Mouse (Mus musculus) small intestine, adult 2 months (tissue): ENCODE measurements around the gene Tnxb. TPM values are rescaled to one million over a fixed set of nuclear protein-coding genes. Genes with fewer than 3 reads are reported as not detected.

ENCODE experiments used
- H3K27ac ChIP-seq: fragments of 200-500 bp; 2 replicates; pipeline ENCODE4 v1.5.1; 2012; ENCODE audit warnings: low read depth, low read length, control low read depth, inconsistent platforms; ENCODE audit not compliant: insufficient read depth
- H3K27me3 ChIP-seq: fragments of 200-500 bp; 2 replicates; pipeline ENCODE4 v1.6.1; 2012; ENCODE audit warnings: mild to moderate bottlenecking, moderate library complexity, low read length, inconsistent platforms; ENCODE audit not compliant: control insufficient read depth, insufficient read depth
- H3K36me3 ChIP-seq: fragments of 200-500 bp; 2 replicates; pipeline ENCODE4 v1.6.1; 2012; ENCODE audit warnings: mild to moderate bottlenecking, low read length, control low read depth, inconsistent platforms; ENCODE audit not compliant: control insufficient read depth, insufficient read depth
- H3K4me1 ChIP-seq: fragments of 200-500 bp; 2 replicates; pipeline ENCODE4 v1.6.1; 2012; ENCODE audit warnings: low read length, inconsistent platforms, mixed read lengths; ENCODE audit not compliant: control insufficient read depth, insufficient read depth, insufficient read length
- H3K4me3 ChIP-seq: fragments of 200-500 bp; 2 replicates; pipeline ENCODE4 v1.5.1; 2012; ENCODE audit warnings: low read depth, mild to moderate bottlenecking, control low read depth, inconsistent platforms, low read length, moderate library complexity
- CTCF ChIP-seq: fragments of 200-500 bp; IDR thresholded peaks from 2 replicates; pipeline ENCODE4 v1.5.1; 2012; ENCODE audit warnings: low read depth, mild to moderate bottlenecking, control low read depth, inconsistent platforms, low read length, moderate library complexity, mixed read lengths; ENCODE audit not compliant: insufficient replicate concordance, insufficient read length; ENCODE audit errors: extremely low read depth
- POLR2A ChIP-seq: fragments of 200-500 bp; IDR thresholded peaks from 2 replicates; pipeline ENCODE4 v1.6.1; 2012; ENCODE audit warnings: low read depth, mild to moderate bottlenecking, control low read depth, inconsistent platforms, low read length, moderate library complexity
- WGBS: fragments of 180-500 bp; shearing (Covaris S2); methylation state at CpG from one replicate; pipeline ENCODE4 v1.1.7; 2018; 5-methylcytosine and 5-hydroxymethylcytosine counted together
- polyA plus RNA-seq: library from polyadenylated mRNA; depleted of rRNA; stranded (reverse); fragments of >200 nt; gene quantifications from 2 replicates; pipeline ENCODE4 v1.2.3, GENCODE M21; 2012

Tnxb gene
- polyA plus RNA-seq, 1 experiment = 12.5 TPM

DNA sequence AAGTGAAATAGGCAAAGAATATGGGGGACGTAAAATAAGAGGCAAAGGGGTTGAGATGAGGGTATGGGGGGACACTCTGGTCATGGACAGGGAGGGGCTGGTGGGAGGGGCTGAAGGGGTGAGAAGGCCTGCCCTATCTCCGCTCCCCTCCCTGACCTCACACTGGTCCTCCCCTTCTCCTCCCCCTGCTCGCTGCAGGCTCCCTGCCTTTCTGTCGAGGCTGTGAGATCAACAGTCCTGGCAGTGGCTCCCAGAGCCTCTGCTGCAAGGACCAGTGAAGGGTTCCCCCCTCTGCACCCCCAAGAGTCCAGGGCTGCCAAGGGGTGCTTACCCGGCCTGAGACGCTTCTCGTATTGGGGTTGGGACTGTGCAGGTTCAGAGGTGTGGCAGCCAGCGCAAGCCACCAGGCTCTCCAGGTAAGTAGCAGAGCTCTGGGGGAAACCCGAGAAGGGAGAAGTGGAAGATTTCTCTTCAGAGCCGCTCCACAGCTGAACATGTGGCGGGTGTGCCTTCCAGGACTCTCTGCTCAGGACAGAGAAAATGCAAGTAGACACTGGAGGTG is 10.0 kb upstream of the Tnxb start:
- Histone ChIP-seq H3K36me3 (no peaks in the 10 kb centered on the region), H3K27ac (peak overlapping the region; percentile 66), H3K4me3 (peak overlapping the region; percentile 57), H3K27me3 (peaks cover 6% of the 10 kb centered on the region; the same call in 1 of the 2 replicates), H3K4me1 (peaks cover 14% of the 10 kb centered on the region)
- no peak for TF ChIP-seq CTCF
- TF ChIP-seq POLR2A = peak; percentile 26; the same call in 1 of the 2 replicates
- WGBS = 21% methylated on average over 11 of the region's 11 CpGs

GRCm38 (mm10) chr17:34661121-34661591 is 9.2 kb upstream of the Tnxb start:
- 2% methylated on average over 19 of the region's 19 CpGs for WGBS
- TF ChIP-seq POLR2A = no peak
- no peak for TF ChIP-seq CTCF
- Histone ChIP-seq H3K27me3 (peaks cover 6% of the 10 kb centered on the region; the same call in 1 of the 2 replicates), H3K4me3 (peak overlapping the region; percentile 57), H3K4me1 (peaks cover 13% of the 10 kb centered on the region), H3K27ac (peak overlapping the region; percentile 66), H3K36me3 (no peaks in the 10 kb centered on the region)

DNA sequence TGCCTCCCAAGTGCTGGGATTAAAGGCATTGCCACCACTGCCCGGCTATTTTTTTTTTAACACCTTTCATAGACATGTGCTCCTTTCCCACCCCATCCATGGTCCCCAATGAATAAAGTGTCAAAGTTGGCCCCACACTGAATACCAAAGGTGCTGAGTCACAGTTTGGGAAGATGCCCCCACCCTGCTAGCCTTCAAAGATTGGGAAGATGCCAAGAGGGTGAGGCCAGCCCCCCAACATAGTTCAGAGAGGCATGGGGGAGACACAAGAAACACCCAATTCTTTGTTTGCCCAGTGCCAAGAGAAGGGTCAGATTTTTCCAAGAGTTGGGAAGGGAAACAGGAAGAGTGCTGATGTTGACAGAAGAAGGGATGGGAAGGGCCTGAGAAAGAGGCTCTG is 7.9 kb upstream of the Tnxb start:
- H3K27me3 ChIP-seq = peaks cover 6% of the 10 kb centered on the region; the same call in 1 of the 2 replicates
- 88% methylated on average over 1 of the region's 1 CpGs for WGBS
- no peaks in the 10 kb centered on the region for H3K36me3 ChIP-seq
- peaks cover 10% of the 10 kb centered on the region for H3K4me1 ChIP-seq
- H3K27ac ChIP-seq = no peak overlapping the region
- TF ChIP-seq CTCF (no peak), POLR2A (no peak)
- no peak overlapping the region for H3K4me3 ChIP-seq

- no peak for TF ChIP-seq POLR2A
- no peak for TF ChIP-seq CTCF
- H3K27ac ChIP-seq = no peak overlapping the region
- no peak overlapping the region for H3K4me3 ChIP-seq
- WGBS = 88% methylated on average over 8 of the region's 8 CpGs
- H3K27me3 ChIP-seq = peaks cover 6% of the 10 kb centered on the region; the same call in 1 of the 2 replicates
- no peaks in the 10 kb centered on the region for H3K36me3 ChIP-seq
- peaks cover 10% of the 10 kb centered on the region for H3K4me1 ChIP-seq
Measured at GRCm38 (mm10) chr17:34662978-34663377, 7.4 kb upstream of the Tnxb start.

DNA sequence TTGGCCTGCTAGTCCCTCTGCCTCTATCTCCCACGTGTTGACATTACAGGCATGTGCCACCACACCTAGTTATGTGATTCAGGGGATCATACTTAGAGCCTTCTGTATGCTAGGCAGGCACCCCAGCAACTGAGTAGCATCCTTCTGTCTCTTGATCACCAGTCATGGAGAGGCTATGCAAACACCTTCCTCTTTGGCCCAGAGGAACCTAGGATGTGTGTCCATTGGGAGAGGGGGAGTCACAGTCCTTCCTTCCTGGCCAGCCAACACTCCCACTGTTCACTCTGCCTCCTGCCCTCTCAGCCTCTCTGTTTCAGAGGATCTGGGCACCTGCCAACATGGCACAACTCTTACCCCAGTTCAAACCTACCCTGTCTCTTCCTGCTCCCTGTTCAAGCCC is 6.8 kb upstream of the Tnxb start:
- no peak overlapping the region for H3K27ac ChIP-seq
- H3K4me1 ChIP-seq = peaks cover 10% of the 10 kb centered on the region
- no peaks in the 10 kb centered on the region for H3K36me3 ChIP-seq
- 28% methylated on average over 1 of the region's 1 CpGs for WGBS
- TF ChIP-seq POLR2A = no peak
- no peak for TF ChIP-seq CTCF
- no peak overlapping the region for H3K4me3 ChIP-seq
- peaks cover 6% of the 10 kb centered on the region; the same call in 1 of the 2 replicates for H3K27me3 ChIP-seq

GRCm38 (mm10) chr17:34664472-34664871 is 5.9 kb upstream of the Tnxb start:
- Histone ChIP-seq H3K4me1 (peaks cover 10% of the 10 kb centered on the region), H3K27me3 (peaks cover 6% of the 10 kb centered on the region; the same call in 1 of the 2 replicates), H3K27ac (no peak overlapping the region), H3K36me3 (no peaks in the 10 kb centered on the region), H3K4me3 (no peak overlapping the region)
- TF ChIP-seq CTCF (no peak), POLR2A (no peak)
- 61% methylated on average over 7 of the region's 7 CpGs for WGBS

- Histone ChIP-seq H3K36me3 (no peaks in the 10 kb centered on the region), H3K4me1 (peaks cover 7% of the 10 kb centered on the region), H3K4me3 (peak overlapping the region; percentile 8; the same call in 1 of the 2 replicates), H3K27ac (no peak overlapping the region), H3K27me3 (peaks cover 35% of the 10 kb centered on the region)
- 18% methylated on average over 93 of the region's 93 CpGs for WGBS
- TF ChIP-seq POLR2A (no peak), CTCF (no peak)
Measured at GRCm38 (mm10) chr17:34671151-34672066, 1.1 kb downstream of the Tnxb start.
